Mouse (Mus musculus) cerebellum, postnatal 25 days (tissue): Measurements from ENCODE around the gene Drg2.

ENCODE experiments used
- DNase-seq, 2 experiments: peaks; one replicate each; pipeline ENCODE4 v3.0.0; 2021; ENCODE audit warnings: mixed read lengths in 2 of 2

The Drg2 gene

DNA sequence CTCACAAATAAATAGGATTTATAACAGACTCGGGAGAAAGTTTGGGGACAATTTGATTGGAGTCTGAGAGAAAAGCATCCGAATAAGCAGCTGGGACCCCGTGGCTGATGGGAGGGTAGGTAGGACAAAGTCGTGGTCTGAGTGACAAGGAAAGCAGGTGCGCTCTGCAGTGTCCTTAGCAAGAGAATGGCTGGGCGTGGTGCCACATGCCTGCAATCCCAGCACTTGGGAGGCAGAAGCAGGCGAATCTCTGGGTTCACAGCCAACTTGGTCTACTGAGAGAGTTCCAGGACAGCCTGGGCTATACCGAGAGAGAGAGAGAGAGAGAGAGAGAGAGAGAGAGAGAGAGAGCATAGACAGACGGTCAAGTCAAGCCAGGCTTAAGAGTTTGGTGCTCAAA, 16.4 kb downstream of the Drg2 start:
- no peak for DNase-seq

GRCm38 (mm10) chr11:60474534-60474933, 20.1 kb downstream of the Drg2 start:
- DNase-seq = no peak

GRCm38 (mm10) chr11:60475668-60476362, 21.4 kb downstream of the Drg2 start:
- DNase-seq = no peak

- DNase-seq = no peak
Measured at GRCm38 (mm10) chr11:60478121-60478520, 23.7 kb downstream of the Drg2 start.

- DNase-seq = no peak
Measured at GRCm38 (mm10) chr11:60486267-60486666, 31.9 kb downstream of the Drg2 start.

DNA sequence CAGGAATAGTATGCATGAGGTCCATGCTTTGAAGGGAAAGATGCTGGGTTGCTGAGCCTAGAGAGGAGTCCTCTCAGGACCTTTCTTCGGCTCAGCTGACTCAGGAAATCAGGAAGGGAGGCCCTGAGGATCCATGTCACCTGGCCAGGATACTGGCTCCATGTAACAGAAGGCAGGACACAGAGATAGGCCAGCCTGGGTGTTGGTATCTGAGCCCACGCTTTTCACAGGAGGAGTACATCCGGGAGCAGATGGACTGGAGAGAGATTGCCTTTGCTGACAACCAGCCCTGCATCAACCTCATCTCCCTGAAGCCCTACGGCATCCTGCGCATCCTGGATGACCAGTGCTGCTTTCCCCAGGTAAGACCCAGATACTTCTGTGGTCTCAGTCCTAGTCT, 38.3 kb downstream of the Drg2 start:
- DNase-seq = peak; percentile 25 to 28

GRCm38 (mm10) chr11:60495692-60496091, 41.3 kb downstream of the Drg2 start:
- no peak for DNase-seq

GRCm38 (mm10) chr11:60507281-60507680, 52.9 kb downstream of the Drg2 start:
- peak; percentile 53 to 56 for DNase-seq

- DNase-seq = no peak
Measured at GRCm38 (mm10) chr11:60508950-60509349, 54.6 kb downstream of the Drg2 start.

- DNase-seq = no peak
Measured at GRCm38 (mm10) chr11:60509500-60509899, 55.1 kb downstream of the Drg2 start.

DNA sequence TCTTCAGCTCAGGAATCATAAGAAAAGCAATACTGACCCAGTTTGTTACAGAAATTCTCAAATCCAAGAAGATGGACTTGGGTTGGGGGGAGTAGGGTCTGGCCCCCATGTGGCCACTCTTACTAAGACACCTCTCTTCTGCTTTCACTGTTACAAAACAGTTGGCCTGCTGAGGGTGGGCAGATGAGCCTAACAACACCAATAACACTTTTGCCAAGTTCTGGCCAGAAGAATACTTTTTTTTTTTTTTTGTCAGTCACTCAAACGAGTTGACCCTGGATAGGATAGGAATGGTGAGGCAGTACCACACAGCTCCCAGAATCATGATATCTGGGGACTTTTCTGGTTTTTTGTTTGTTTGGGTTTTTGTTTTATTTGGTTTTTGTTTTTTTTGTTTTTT, 57.5 kb downstream of the Drg2 start:
- no peak for DNase-seq

- DNase-seq = no peak
Measured at GRCm38 (mm10) chr11:60512520-60512919, 58.1 kb downstream of the Drg2 start.

- DNase-seq = no peak
Measured at GRCm38 (mm10) chr11:60514941-60515340, 60.5 kb downstream of the Drg2 start.

DNA sequence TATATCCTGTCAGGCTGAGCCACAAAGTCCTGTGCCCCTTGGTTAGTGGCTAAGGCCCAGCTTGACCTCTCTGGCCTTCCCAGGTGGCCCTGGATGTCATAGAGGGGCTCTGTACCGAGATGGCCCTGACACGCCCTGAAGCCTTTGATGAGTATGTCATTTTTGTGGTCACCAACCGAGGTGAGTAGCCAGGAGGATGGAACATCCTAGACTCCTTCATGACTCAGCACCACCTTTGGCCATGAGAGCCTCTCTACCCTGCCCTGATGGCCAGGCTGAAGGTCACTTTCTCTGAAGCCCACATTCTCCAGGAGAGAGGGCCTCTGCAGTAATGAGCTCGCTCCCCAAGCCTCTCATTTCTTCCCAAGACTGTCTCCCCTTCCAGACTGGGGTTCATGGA, 63.9 kb downstream of the Drg2 start:
- DNase-seq = no peak
